Mouse (Mus musculus) retina, postnatal 7 days (tissue): ENCODE measurements around the gene Stxbp5l.
"Not testable (repeated sequence)": the region's sequence is repeated elsewhere in the genome, so short reads cannot be mapped to it uniquely, and the experiment has no call there.

Experiments used
- DNase-seq: peaks from one replicate; pipeline ENCODE4 v3.0.0-alpha.2; 2012; ENCODE audit warnings: low read depth, low spot score

Gene Stxbp5l

DNA sequence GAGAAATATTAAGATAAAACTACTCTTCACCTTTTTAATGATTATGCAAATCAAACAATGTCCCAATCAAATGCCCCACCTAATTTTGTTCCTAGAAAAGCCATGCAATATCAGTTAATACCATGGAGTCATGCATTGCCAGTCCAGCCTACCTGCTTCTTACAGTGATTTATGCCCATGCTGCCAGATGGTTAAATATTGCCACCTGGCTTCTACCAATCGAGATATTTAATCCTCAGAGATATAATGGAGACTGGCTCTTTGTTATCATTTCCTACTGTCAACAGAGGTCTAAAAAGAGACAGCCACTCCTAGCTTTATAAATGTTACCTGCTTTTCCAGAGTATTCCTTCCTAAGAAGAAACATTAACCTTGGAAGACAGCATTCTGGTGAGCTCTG, 104.6 kb downstream of the Stxbp5l start:
- no peak for DNase-seq

GRCm38 (mm10) chr16:37273681-37274080, 111.1 kb downstream of the Stxbp5l start:
- no peak for DNase-seq

DNA sequence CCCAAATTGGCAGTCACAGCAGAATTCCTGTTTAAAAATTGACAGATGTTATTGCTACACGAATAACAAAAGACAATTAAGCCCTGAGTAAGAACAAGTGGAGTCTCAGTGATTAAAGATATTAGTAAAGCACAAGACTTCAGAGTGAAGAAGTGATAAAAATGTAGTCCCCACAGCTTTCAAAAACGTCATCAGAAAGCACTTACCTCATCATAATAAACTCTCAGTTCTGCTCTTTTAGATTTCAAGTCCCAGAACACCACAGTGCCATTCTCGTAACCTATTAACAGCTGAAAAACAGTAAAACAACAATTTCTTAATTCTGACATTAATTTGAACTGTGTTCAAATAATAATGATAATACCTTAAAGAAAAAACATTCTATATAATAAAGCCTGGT, 123.1 kb downstream of the Stxbp5l start:
- no peak for DNase-seq

DNA sequence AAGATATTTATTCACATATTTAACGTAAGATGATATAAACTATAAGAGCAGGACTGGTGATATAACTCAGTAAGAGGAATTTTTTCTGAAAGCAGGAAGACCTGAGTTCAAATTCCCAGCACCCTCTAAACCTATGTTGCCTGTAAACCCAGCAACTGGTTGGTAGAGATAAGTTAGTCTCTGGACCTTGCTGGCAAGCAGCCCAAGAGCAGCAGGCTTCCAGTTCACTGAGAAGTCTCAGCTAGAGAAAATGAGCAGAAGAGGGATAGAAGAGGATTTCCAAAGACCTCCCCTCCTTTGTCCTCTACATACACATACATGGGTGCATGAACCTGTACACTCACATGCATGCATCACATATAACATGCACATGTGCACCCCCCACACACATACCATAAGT, 165.6 kb downstream of the Stxbp5l start:
- no peak for DNase-seq

GRCm38 (mm10) chr16:37208783-37209182, 176.0 kb downstream of the Stxbp5l start:
- no peak for DNase-seq

DNA sequence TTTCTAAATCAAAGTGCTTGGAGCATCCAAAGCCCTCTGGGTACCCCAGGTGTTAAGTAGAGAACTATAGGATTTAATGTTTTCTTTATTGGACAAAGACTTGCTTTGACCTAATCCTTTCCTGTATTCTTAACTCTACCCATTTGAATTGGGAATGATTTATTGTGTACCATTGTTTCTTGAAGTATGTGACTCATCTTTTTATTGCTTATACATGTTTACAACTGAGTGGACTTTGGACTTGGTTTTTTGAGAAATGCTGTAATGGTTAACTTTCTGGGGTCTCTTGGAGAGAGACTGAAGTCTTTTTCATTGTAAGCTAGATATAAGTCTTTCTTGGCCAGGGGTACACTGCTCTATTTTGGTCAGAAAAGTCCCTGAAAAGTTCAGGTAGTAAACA, 190.6 kb downstream of the Stxbp5l start:
- DNase-seq: no peak

DNA sequence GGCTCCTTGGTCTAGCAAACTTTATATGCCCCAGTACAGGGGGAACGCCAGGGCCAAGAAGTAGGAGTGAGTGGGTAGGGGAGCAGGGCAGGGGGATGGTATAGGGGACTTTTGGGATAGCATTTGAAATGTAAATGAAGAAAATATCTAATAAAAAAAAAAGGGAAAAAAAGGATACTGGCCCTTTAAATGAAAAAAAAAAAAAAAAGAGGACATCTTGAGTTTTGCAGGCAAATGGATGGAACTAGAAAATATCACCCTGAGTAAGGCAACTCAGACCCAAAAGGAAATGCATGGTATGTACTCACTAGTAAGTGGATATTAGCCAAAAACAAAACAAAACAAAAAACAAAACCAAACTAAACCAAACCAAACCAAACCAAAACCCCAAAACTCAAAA, 259.6 kb downstream of the Stxbp5l start:
- DNase-seq: not testable (repeated sequence)

DNA sequence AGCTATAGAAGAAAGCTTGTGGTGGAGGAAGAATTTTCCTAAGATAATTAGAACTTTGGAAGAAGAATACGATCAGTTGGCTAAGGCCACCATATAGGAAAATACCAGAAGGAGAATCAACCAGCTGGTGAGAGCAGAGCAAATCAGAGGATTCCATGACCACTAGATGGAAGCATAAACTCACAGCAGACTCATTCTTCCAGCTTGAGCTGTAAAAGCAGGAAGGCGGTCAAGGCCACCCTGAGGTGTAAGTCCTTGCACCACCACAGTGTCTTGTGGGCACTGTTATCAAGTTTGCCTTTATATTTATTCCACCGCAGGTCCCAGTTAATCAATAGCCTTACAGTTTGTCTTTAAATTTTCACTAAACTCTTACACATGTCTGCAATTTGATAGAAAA, 275.5 kb downstream of the Stxbp5l start:
- peak; percentile 66 for DNase-seq

DNA sequence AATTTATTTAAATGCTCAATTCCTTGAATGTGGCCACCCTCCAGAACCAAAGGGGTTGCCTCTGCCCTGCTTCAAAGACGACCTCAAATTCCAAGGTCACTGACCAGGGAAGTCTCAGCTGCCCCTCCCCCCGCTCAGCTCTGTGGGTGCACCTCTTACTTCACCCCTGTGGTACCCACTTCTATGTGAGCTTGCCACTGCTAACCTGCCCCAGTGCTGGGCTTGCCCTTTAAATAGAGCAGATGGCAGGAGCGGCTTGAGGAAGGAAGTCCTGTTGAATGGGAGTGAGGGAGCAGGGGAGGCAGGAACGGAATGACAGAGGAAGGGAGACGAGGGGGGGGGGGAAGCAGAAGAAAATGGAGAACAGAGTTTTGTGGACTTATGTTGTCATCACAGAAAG, 276.0 kb downstream of the Stxbp5l start:
- DNase-seq: no peak

DNA sequence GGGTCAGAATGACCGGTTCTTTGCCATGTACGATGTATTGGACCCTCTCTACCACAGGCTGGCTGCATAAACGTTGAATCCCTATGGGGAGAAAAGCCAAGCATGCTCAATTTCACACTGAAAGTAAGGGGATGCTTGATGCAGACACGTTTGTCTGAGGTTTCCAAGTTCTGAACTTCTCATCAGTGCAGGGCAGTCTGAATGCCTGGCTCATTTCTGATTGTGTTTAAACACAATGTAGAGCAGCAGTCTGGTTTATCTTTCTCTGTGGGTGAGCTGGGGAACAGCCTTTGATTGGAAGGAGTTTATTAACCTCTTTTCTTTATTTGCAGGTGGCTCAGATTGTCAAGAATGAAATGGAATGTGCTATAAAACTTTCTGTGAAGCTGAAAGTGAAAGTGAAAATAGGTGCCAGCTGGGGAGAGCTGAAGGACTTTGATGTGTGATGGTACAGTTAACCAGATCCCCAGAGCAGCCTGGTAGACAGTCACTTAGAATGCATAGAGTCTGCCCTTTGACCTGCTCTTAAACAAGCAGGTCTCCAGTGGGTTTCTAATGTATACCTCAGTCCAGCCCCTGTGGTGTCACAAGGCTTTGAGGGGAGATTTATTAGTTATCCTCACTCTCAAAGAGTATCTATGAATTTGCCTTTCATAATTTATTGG, 290.5 kb downstream of the Stxbp5l start:
- DNase-seq: no peak

DNA sequence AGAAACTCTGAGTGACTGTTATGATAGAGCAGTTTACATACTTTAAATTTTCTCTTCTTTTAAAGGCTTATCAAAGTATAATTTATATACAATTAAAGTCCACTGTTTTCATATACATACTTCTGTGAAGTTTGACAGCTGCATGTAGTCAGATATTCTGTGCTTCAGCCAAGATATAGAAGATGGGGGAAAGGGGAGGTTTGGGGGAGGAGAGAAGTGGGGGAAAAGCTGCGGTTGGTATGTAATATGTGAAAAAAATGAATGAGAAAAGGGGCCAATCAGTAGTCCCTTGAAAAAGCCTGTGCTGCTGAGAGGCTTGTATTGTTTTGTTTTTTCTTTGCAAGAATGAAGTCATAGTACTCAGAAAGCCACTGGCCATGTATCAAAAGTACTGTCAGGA, 295.1 kb downstream of the Stxbp5l start:
- no peak for DNase-seq

- DNase-seq: no peak
Observed at GRCm38 (mm10) chr16:37072354-37072753, 312.4 kb downstream of the Stxbp5l start.
